Mouse (Mus musculus) kidney, adult 2 months (tissue): Measurements from ENCODE around the gene Tcf7l1. TPM values are rescaled to one million over a fixed set of nuclear protein-coding genes. Genes with fewer than 3 reads are reported as not detected.
A peak's percentile ranks its signal among the peaks of the same experiment; 100 is the strongest.

Experiments
- DNase-seq: peaks from one replicate; pipeline ENCODE4 v3.0.0; 2021
- H3K27ac ChIP-seq: fragments of 200-500 bp; 2 replicates; pipeline ENCODE4 v1.5.1; 2012; ENCODE audit warnings: low read depth, low read length, control low read depth, inconsistent platforms; ENCODE audit not compliant: insufficient read depth
- H3K27me3 ChIP-seq: fragments of 200-500 bp; replicated peaks from 2 replicates; pipeline ENCODE4 v1.6.1; 2012; ENCODE audit warnings: mild to moderate bottlenecking, moderate library complexity, low read length, inconsistent platforms; ENCODE audit not compliant: control insufficient read depth, insufficient read depth
- H3K36me3 ChIP-seq: fragments of 200-500 bp; 2 replicates; pipeline ENCODE4 v1.6.1; 2012; ENCODE audit warnings: mild to moderate bottlenecking, moderate library complexity, low read length, inconsistent platforms; ENCODE audit not compliant: control insufficient read depth, insufficient read depth
- H3K4me1 ChIP-seq: fragments of 200-500 bp; 2 replicates; pipeline ENCODE4 v1.6.1; 2011; ENCODE audit warnings: low read length; ENCODE audit not compliant: control insufficient read depth, insufficient read depth
- H3K4me3 ChIP-seq: fragments of 200-500 bp; 2 replicates; pipeline ENCODE4 v1.5.1; 2011; ENCODE audit warnings: mild to moderate bottlenecking, low read depth, low read length, control low read depth; ENCODE audit not compliant: insufficient read depth
- CTCF ChIP-seq: fragments of 200-500 bp; conservative IDR thresholded peaks from 2 replicates; pipeline ENCODE4 v1.5.1; 2011; ENCODE audit warnings: low read depth, mild to moderate bottlenecking, control low read depth, low read length, moderate library complexity, mixed read lengths; ENCODE audit not compliant: insufficient read depth, insufficient read length
- POLR2A ChIP-seq: fragments of 200-500 bp; IDR thresholded peaks from one replicate; pipeline ENCODE4 v1.6.1; 2011; ENCODE audit warnings: low read depth, low read length, control low read depth
- WGBS: fragments of 180-500 bp; shearing (Covaris S2); methylation state at CpG from one replicate; pipeline ENCODE4 v1.1.7; 2018; 5-methylcytosine and 5-hydroxymethylcytosine counted together
- polyA plus RNA-seq: library from polyadenylated mRNA; depleted of rRNA; stranded (reverse); fragments of >200 nt; gene quantifications from 2 replicates; pipeline ENCODE4 v1.2.3, GENCODE M21; 2012

The Tcf7l1 gene
- polyA plus RNA-seq, 1 experiment = 16.3 TPM

DNA sequence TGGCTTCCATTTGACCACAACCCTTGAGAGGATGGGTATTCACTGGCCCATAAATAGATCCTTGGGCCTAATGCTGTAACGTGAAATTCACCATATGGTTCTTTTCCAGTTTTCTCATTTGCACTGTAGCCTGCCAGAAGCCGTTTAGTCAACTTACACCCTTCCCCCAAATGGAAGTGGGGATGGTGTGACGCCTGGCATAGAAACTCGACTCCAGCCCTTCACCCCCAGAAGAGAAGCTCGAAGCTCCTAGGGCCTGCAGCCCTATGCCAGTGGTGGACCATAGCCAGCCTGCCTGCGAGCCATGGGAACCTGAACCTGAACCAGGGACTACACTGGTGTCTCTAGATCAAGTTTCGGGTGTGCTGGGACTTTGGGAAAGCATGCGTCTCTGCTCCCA lies 99.1 kb downstream of the Tcf7l1 start:
- 68% methylated on average over 8 of the region's 8 CpGs for WGBS
- Histone ChIP-seq H3K4me1 (peaks cover 6% of the 10 kb centered on the region; the same call in 1 of the 2 replicates), H3K27me3 (no peaks in the 10 kb centered on the region)

GRCm38 (mm10) chr6:72689046-72689445 lies 100.0 kb downstream of the Tcf7l1 start:
- Histone ChIP-seq H3K4me1 (peaks cover 4% of the 10 kb centered on the region; the same call in 1 of the 2 replicates), H3K36me3 (no peaks in the 10 kb centered on the region), H3K27ac (no peak overlapping the region), H3K27me3 (no peaks in the 10 kb centered on the region), H3K4me3 (no peak overlapping the region)
- TF ChIP-seq CTCF (no peak), POLR2A (no peak)
- no peak for DNase-seq
- WGBS = 71% methylated on average over 5 of the region's 5 CpGs

More for the DNA sequence above, 99.1 kb downstream of the Tcf7l1 start:
- DNase-seq = no peak
- H3K4me3 ChIP-seq = no peak overlapping the region
- H3K27ac ChIP-seq = peak overlapping the region; percentile 36; the same call in 1 of the 2 replicates
- TF ChIP-seq POLR2A (no peak), CTCF (no peak)
- H3K36me3 ChIP-seq = no peaks in the 10 kb centered on the region

- 50% methylated on average over 9 of the region's 9 CpGs for WGBS
- Histone ChIP-seq H3K4me1 (no peaks in the 10 kb centered on the region; the same call in 1 of the 2 replicates), H3K4me3 (no peak overlapping the region), H3K36me3 (no peaks in the 10 kb centered on the region), H3K27me3 (no peaks in the 10 kb centered on the region), H3K27ac (no peak overlapping the region)
- no peak for TF ChIP-seq POLR2A
- TF ChIP-seq CTCF = no peak
- no peak for DNase-seq
Measured at GRCm38 (mm10) chr6:72685165-72685564, 103.9 kb downstream of the Tcf7l1 start.

DNA sequence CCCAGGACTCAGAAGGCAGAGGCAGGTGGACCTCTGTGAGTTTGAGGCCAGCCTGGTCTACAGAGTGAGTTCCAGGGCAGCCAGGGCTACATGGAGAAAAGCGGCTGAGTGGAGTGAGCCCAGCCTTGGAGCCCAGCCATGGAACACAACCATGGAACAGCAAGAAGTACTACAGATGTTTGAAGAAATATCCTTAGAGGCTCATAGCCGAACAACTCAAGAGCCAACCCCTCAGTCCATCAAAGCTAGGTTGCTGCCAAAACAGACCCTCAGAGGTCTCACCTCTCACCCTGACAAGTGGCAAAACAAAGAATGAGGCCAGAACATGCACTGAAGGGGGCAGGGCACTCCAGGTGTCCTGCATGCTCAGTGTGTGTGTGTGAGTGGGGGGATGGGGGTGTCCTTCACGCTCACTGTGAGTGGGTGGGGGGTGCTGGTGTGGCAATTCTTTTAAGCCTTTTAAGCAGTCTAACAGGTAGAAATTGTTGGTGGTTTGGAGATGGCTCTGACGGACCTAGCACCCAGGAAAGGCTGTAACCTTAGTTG lies 104.7 kb downstream of the Tcf7l1 start:
- no peaks in the 10 kb centered on the region; the same call in 1 of the 2 replicates for H3K4me1 ChIP-seq
- H3K4me3 ChIP-seq = no peak overlapping the region
- no peaks in the 10 kb centered on the region for H3K27me3 ChIP-seq
- WGBS = 72% methylated on average over 4 of the region's 4 CpGs
- TF ChIP-seq CTCF = no peak
- TF ChIP-seq POLR2A = no peak
- no peak for DNase-seq
- no peaks in the 10 kb centered on the region for H3K36me3 ChIP-seq
- no peak overlapping the region for H3K27ac ChIP-seq

DNA sequence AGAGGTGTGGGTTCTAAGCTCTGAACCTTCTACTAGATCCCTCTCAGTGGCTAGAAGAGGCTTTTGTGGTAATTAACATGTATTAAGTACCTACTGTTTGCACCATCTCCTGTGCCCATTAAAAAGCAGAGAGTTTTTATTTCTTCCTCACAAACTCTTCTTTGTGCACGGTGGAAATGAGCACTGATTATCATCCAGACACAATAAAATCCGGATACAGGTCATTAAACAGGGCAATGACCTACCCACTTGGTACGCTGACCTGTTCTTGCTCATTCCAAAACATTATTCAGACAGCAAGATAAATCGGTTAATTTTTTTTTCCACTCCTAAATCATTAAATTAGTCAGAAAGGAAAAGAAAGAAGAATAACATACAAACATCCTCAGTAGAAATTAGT lies 106.8 kb downstream of the Tcf7l1 start:
- no peak overlapping the region for H3K4me3 ChIP-seq
- TF ChIP-seq CTCF = no peak
- no peak for TF ChIP-seq POLR2A
- WGBS = 16% methylated on average over 4 of the region's 4 CpGs
- no peaks in the 10 kb centered on the region for H3K27me3 ChIP-seq
- peaks cover 4% of the 10 kb centered on the region; the same call in 1 of the 2 replicates for H3K4me1 ChIP-seq
- no peaks in the 10 kb centered on the region for H3K36me3 ChIP-seq
- no peak overlapping the region for H3K27ac ChIP-seq
- DNase-seq = no peak

DNA sequence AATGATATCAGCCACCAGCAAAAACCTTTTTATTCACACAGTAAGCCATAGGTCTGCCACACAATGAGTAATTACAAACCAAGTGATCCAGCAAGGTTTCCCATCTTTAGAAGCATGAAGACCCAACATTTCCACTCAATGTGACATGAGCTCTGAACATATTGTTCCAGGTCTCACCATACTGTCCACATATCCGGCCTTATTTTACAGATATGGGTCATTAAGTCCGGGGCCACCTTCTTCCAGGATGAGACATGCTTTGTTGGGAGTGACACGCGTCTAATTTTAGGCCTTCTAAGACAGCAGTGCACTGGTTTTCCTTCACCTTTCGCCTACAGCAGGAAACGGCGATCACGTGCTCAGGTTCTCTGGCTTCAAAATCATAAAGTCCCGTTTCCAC lies 108.1 kb downstream of the Tcf7l1 start:
- H3K4me1 ChIP-seq = peaks cover 4% of the 10 kb centered on the region; the same call in 1 of the 2 replicates
- TF ChIP-seq CTCF (no peak), POLR2A (no peak)
- no peaks in the 10 kb centered on the region for H3K27me3 ChIP-seq
- WGBS = 60% methylated on average over 9 of the region's 9 CpGs
- no peaks in the 10 kb centered on the region for H3K36me3 ChIP-seq
- no peak overlapping the region for H3K4me3 ChIP-seq
- no peak for DNase-seq
- H3K27ac ChIP-seq = no peak overlapping the region

DNA sequence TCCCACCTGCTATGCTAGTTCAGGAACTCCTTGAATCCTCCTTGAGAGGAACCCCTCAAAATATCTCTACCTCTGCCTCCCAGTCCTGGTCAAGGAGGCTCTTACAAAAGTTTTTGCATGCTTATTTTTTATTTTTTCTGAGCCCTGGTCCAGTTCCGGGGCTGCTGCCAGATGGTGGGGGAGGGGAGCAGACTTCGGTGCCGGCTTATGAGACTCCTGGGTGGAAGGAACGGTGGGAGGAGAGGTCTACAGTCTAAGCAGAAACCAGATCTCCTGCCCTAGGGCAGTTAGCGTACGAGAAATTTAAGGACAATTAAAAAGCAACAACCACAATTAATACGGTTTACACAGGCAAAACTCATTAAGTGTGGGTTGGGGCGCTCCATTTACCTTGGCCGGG lies 110.4 kb downstream of the Tcf7l1 start:
- peak; percentile 75 for DNase-seq
- Histone ChIP-seq H3K36me3 (no peaks in the 10 kb centered on the region), H3K27ac (no peak overlapping the region), H3K4me1 (peaks cover 4% of the 10 kb centered on the region; the same call in 1 of the 2 replicates), H3K27me3 (no peaks in the 10 kb centered on the region), H3K4me3 (no peak overlapping the region)
- WGBS = 39% methylated on average over 9 of the region's 9 CpGs
- TF ChIP-seq POLR2A (no peak), CTCF (no peak)
